13 mouse cellular contexts compared by ENCODE assay signal in the genomic region with DNA sequence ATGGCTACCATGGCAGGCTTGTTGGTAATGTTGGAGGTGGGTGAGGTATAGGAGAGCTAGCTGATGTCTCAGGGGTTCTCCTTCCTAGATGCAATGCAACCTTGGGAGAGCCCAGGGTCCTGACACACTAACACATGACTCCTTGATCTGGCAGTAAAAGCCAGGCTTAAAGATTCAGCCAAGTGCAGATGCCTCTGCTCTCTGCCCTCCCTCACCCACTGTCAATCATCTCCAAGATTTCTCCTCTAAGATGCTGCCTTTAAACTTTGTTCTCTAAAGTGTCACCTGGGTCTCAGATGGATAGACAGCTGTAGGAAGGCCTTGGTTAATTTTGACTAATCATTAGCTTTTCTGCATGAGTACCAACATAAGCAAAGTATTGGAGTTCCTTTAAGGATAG.
"Had no signal": no experiment of that assay in that cellular context is flagged by ENCODE, and none has a peak within 500 bp of the region (broad histone marks: within the 10 kb centered on the region; RNA-seq: fewer than 3 reads in every experiment).

No protein-coding gene starts in this region.

- ATAC-seq: liver, embryonic 12.5 days; midbrain, embryonic 15.5 days had no signal

- H3K9me3 ChIP-seq: limb, embryonic 15.5 days; liver, embryonic 12.5 days; megakaryocyte, embryonic 14.5 days; midbrain, embryonic 15.5 days; neural tube, embryonic 12.5 days had no signal

- H3K27me3 ChIP-seq: limb, embryonic 15.5 days; liver, embryonic 12.5 days; midbrain, embryonic 15.5 days; neural tube, embryonic 12.5 days had no signal

- H3K27ac ChIP-seq: limb, embryonic 15.5 days; liver, embryonic 12.5 days; macrophage; midbrain, embryonic 15.5 days; neural tube, embryonic 12.5 days had no signal

- DNase-seq: layer of hippocampus, adult 9-11 months; layer of hippocampus, postnatal 36 days; lung, embryonic 14.5 days; lung, postnatal 10 days; right cerebral cortex, postnatal 14 days; thymus, postnatal 36 days had no signal

- H3K4me1 ChIP-seq: megakaryocyte, embryonic 14.5 days had no signal

- H3K9ac ChIP-seq: limb, embryonic 15.5 days; liver, embryonic 12.5 days; lung, embryonic 14.5 days; midbrain, embryonic 15.5 days; neural tube, embryonic 12.5 days had no signal

- H3K4me3 ChIP-seq: limb, embryonic 15.5 days; liver, embryonic 12.5 days; megakaryocyte, embryonic 14.5 days; midbrain, embryonic 15.5 days; neural tube, embryonic 12.5 days had no signal

- H3K4me2 ChIP-seq: limb, embryonic 15.5 days; liver, embryonic 12.5 days; lung, embryonic 14.5 days; midbrain, embryonic 11.5 days; midbrain, embryonic 15.5 days; neural tube, embryonic 12.5 days had no signal

- H3K36me3 ChIP-seq: limb, embryonic 15.5 days; liver, embryonic 12.5 days; midbrain, embryonic 15.5 days; neural tube, embryonic 12.5 days had no signal
